Mouse (Mus musculus) urinary bladder, postnatal 4 days (tissue): Measurements from ENCODE around the gene Wdr44.

Experiments used
- DNase-seq, 2 experiments: peaks; one replicate each; pipeline ENCODE4 v3.0.0; 2021 to 2022; ENCODE audit warnings: low spot score in 2 of 2

Wdr44 gene

GRCm38 (mm10) chrX:23840921-23841320 is 148.1 kb downstream of the Wdr44 start:
- DNase-seq, result no peak
